Mouse (Mus musculus) adrenal gland, postnatal 25 days (tissue): Measurements from ENCODE around the gene Birc7. TPM values are rescaled to one million over a fixed set of nuclear protein-coding genes. Genes with fewer than 3 reads are reported as not detected.

Source experiments
- DNase-seq: peaks from one replicate; pipeline ENCODE4 v3.0.0; 2021; ENCODE audit warnings: mixed read lengths
- long read RNA-seq: library from polyadenylated mRNA; stranded (forward); transcript quantifications from one replicate; pipeline ENCODE4 v2.0.0, GENCODE M21; 2021
- total RNA-seq: library from RNA; stranded (reverse); gene quantifications from 2 replicates; pipeline ENCODE4 v1.2.3, GENCODE M21; 2021

Birc7 gene
- not detected in 2 replicates for total RNA-seq
- long read RNA-seq = 0 reads

GRCm38 (mm10) chr2:180928723-180929122 lies at the start of gene Birc7:
TSS of gene Birc7 (plus strand) at chr2:180929023.
- DNase-seq = no peak

GRCm38 (mm10) chr2:180879365-180880067 lies 49.3 kb upstream of the Birc7 start:
- no peak for DNase-seq

GRCm38 (mm10) chr2:180881281-180881680 lies 47.5 kb upstream of the Birc7 start:
- DNase-seq = no peak

GRCm38 (mm10) chr2:180885270-180885669 lies 43.6 kb upstream of the Birc7 start:
- no peak for DNase-seq

GRCm38 (mm10) chr2:180889271-180889920 lies 39.4 kb upstream of the Birc7 start:
- DNase-seq = no peak

GRCm38 (mm10) chr2:180889921-180890280 lies 38.9 kb upstream of the Birc7 start:
- no peak for DNase-seq

GRCm38 (mm10) chr2:180890422-180891074 lies 38.3 kb upstream of the Birc7 start:
- no peak for DNase-seq

GRCm38 (mm10) chr2:180891075-180891834 lies 37.6 kb upstream of the Birc7 start:
- no peak for DNase-seq

- DNase-seq = no peak
Observed at GRCm38 (mm10) chr2:180891835-180892323, 36.9 kb upstream of the Birc7 start.

GRCm38 (mm10) chr2:180892841-180893521 lies 35.8 kb upstream of the Birc7 start:
- DNase-seq = peak; percentile 65

GRCm38 (mm10) chr2:180893537-180894028 lies 35.2 kb upstream of the Birc7 start:
- peak; percentile 8 for DNase-seq

- peak; percentile 73 for DNase-seq
Observed at GRCm38 (mm10) chr2:180894029-180894623, 34.7 kb upstream of the Birc7 start.

GRCm38 (mm10) chr2:180894734-180895133 lies 34.1 kb upstream of the Birc7 start:
- DNase-seq = peak; percentile 64

GRCm38 (mm10) chr2:180895321-180895720 lies 33.5 kb upstream of the Birc7 start:
- no peak for DNase-seq

- no peak for DNase-seq
Observed at GRCm38 (mm10) chr2:180895837-180896525, 32.8 kb upstream of the Birc7 start.

GRCm38 (mm10) chr2:180896819-180897625 lies 31.8 kb upstream of the Birc7 start:
- DNase-seq = no peak

- DNase-seq = no peak
Observed at GRCm38 (mm10) chr2:180897857-180898256, 31.0 kb upstream of the Birc7 start.

GRCm38 (mm10) chr2:180902086-180902485 lies 26.7 kb upstream of the Birc7 start:
- DNase-seq = no peak

GRCm38 (mm10) chr2:180904435-180905208 lies 24.2 kb upstream of the Birc7 start:
- no peak for DNase-seq
